Comparison of ENCODE assay signal across 8 mouse cellular contexts in the genomic region with DNA sequence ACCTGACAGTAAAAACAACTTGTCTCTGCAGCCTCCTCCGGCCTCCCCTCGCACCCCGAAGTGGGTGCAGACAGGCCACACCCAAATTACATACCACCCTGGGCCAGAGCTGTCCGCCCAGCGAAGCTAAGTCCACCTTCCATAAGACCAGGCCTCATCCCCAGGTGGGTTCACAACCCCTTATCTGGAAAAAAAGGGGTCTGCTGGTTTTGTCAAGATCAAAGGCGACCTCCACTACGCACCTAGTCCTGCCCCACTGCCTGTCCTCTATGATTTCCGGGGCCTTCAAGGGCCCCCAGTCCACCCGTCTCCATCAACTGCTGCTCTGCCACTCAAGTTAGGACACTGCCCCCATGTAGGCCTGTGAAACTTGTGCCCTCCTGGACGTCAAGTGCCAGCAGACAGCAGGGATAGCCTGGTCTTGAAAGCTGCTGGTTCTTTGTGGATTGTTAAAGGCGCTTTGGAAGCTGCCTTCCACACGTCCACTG. TPM values are rescaled to one million over a fixed set of nuclear protein-coding genes. Genes with fewer than 3 reads are reported as not detected.
A peak's percentile ranks its signal among the peaks of the same experiment; 100 is the strongest.
DNase-seq lines count a peak whose midpoint lies in the region; ATAC-seq and TF ChIP-seq lines count a peak whose summit lies in the region.

No protein-coding gene starts in this region.

- no peak for TF ChIP-seq CTCF in lung, adult 2 months (IDR thresholded peaks at IDR 0.05; ENCODE audit: insufficient read depth, low read length)

- peak overlapping the region; percentile 96 for H3K4me3 ChIP-seq in lung, adult 2 months (replicated peaks; ENCODE audit: extremely low read depth, low read depth, low read length)
- H3K4me3 ChIP-seq in hindbrain, embryonic 15.5 days: peak overlapping the region; percentile 35
- peak overlapping the region; percentile 32; the same call in 1 of the 2 replicates for H3K4me3 ChIP-seq in midbrain, embryonic 12.5 days

- H3K9ac ChIP-seq in hindbrain, embryonic 15.5 days: 0 out of 2 replicates have a peak overlapping the region, but pooled peaks have one; percentile 28
- H3K9ac ChIP-seq in midbrain, embryonic 12.5 days (replicated peaks): no peak overlapping the region

- H3K9me3 ChIP-seq in hindbrain, embryonic 15.5 days: no peaks in the 10 kb centered on the region
- H3K9me3 ChIP-seq in midbrain, embryonic 12.5 days: no peaks in the 10 kb centered on the region

- H3K4me1 ChIP-seq in lung, adult 2 months (ENCODE audit: control insufficient read depth, insufficient read depth, low read length): peaks cover 42% of the 10 kb centered on the region
- H3K4me1 ChIP-seq in hindbrain, embryonic 15.5 days (replicated peaks): peaks cover 76% of the 10 kb centered on the region
- peaks cover 84% of the 10 kb centered on the region for H3K4me1 ChIP-seq in midbrain, embryonic 12.5 days

- 11% methylated on average over 12 of the region's 12 CpGs for WGBS in lung, adult 2 months
- 81% methylated on average over 12 of the region's 12 CpGs for whole genome bisulfite sequencing in hindbrain, embryonic 15.5 days
- WGBS in midbrain, embryonic 12.5 days: 85% methylated on average over 12 of the region's 12 CpGs

- peak; percentile 13 for ATAC-seq in common myeloid progenitor, adult 5-6 weeks (replicated peaks; ENCODE audit: low read depth, poor library complexity, severe bottlenecking)
- ATAC-seq in hindbrain, embryonic 15.5 days (ENCODE audit: low FRiP score, low read depth): no peak
- no peak for ATAC-seq in midbrain, embryonic 12.5 days (ENCODE audit: low FRiP score, low read depth)
- no peak for ATAC-seq in cerebellum, adult (ENCODE audit: insufficient number of reproducible peaks, low FRiP score, low TSS enrichment)

- H3K4me2 ChIP-seq in hindbrain, embryonic 15.5 days: peak overlapping the region; percentile 76
- peak overlapping the region; percentile 62 for H3K4me2 ChIP-seq in midbrain, embryonic 12.5 days (replicated peaks)

- H3K27ac ChIP-seq in hindbrain, embryonic 15.5 days (replicated peaks): peak overlapping the region; percentile 98
- peak overlapping the region; percentile 98 for H3K27ac ChIP-seq in midbrain, embryonic 12.5 days (replicated peaks)

- H3K36me3 ChIP-seq in hindbrain, embryonic 15.5 days: no peaks in the 10 kb centered on the region
- no peaks in the 10 kb centered on the region for H3K36me3 ChIP-seq in midbrain, embryonic 12.5 days

- no peak for TF ChIP-seq POLR2A in lung, adult 2 months (IDR thresholded peaks at IDR 0.05; ENCODE audit: borderline replicate concordance, extremely low read depth, low read depth, low read length)

- no peak for DNase-seq in lung, adult 2 months
- no peak for DNase-seq in lung, postnatal 36 days
- no peak for DNase-seq in Muller cell, postnatal 12 days (ENCODE audit: inconsistent ontology term)
- DNase-seq in urinary bladder, adult 18-20 months (ENCODE audit: low spot score in 2 of 2): no peak

- no peaks in the 10 kb centered on the region for H3K27me3 ChIP-seq in hindbrain, embryonic 15.5 days
- peaks cover 5% of the 10 kb centered on the region; the same call in 1 of the 2 replicates for H3K27me3 ChIP-seq in midbrain, embryonic 12.5 days

RNA-seq across cellular contexts. Expression of a gene that starts 30.2 kb away (rescaled TPM):
- polyA plus RNA-seq in lung, adult 2 months (2012; rRNA removed): 32.1 and 37.8 TPM in 2 replicates
- 21.1 and 26.8 TPM in 2 replicates for total RNA-seq in common myeloid progenitor, adult 5-6 weeks (2017)
- 17.6 and 18.0 TPM in 2 replicates for polyA plus RNA-seq in hindbrain, embryonic 15.5 days (2015; fragmentation: Nextera tagmentation; extraction: Ambion mirVana)
- 22.3 and 24.8 TPM in 2 replicates for polyA plus RNA-seq in midbrain, embryonic 12.5 days (2016; fragmentation: Nextera tagmentation; extraction: Ambion mirVana)

RNA-seq across cellular contexts. Expression of a gene that starts 32.7 kb away (rescaled TPM):
- 24.5 and 26.0 TPM in 2 replicates for polyA plus RNA-seq in lung, adult 2 months (2012; rRNA removed)
- 34.0 and 41.0 TPM in 2 replicates for total RNA-seq in common myeloid progenitor, adult 5-6 weeks (2017)
- 2.6 TPM in 2 replicates for polyA plus RNA-seq in hindbrain, embryonic 15.5 days (2015; fragmentation: Nextera tagmentation; extraction: Ambion mirVana)
- 1.9 and 3.4 TPM in 2 replicates for polyA plus RNA-seq in midbrain, embryonic 12.5 days (2016; fragmentation: Nextera tagmentation; extraction: Ambion mirVana)

RNA-seq across cellular contexts. Expression of a gene that starts 49.1 kb away (rescaled TPM):
- polyA plus RNA-seq in lung, adult 2 months (2012; rRNA removed): 1.1 and 1.2 TPM in 2 replicates
- total RNA-seq in common myeloid progenitor, adult 5-6 weeks (2017): 0.34 and 2.8 TPM in 2 replicates
- 10.7 and 11.7 TPM in 2 replicates for polyA plus RNA-seq in hindbrain, embryonic 15.5 days (2015; fragmentation: Nextera tagmentation; extraction: Ambion mirVana)
- polyA plus RNA-seq in midbrain, embryonic 12.5 days (2016; fragmentation: Nextera tagmentation; extraction: Ambion mirVana): 11.1 and 11.4 TPM in 2 replicates

Comparison
In these comparisons a context has a peak if more than half of its experiments do, and no peak if none do; other contexts are left out.
1. H3K4me3 ChIP-seq: peak in every context shown above with its lines; median percentile 96 in lung, adult 2 months; 35 in hindbrain, embryonic 15.5 days; 32 in midbrain, embryonic 12.5 days.